Mouse (Mus musculus) neural tube, embryonic 14.5 days (tissue): ENCODE results near the gene Abca17. TPM values are rescaled to one million over a fixed set of nuclear protein-coding genes. Genes with fewer than 3 reads are reported as not detected.

ENCODE experiments used
- ATAC-seq: fragments of 200-750 bp; cut with Nextera tagmentation; 2 replicates; pipeline ENCODE4 v1.8.0; 2017; ENCODE audit warnings: low read depth, mild to moderate bottlenecking, moderate TSS enrichment, moderate library complexity
- H3K27ac ChIP-seq: fragments of 300-500 bp; sonication (generic); 2 replicates; pipeline ENCODE4 v1.5.1; 2014; ENCODE audit warnings: low read depth, mild to moderate bottlenecking, control low read depth, low read length, moderate library complexity, mixed read lengths
- H3K27me3 ChIP-seq: fragments of 300-500 bp; sonication (generic); 2 replicates; pipeline ENCODE4 v1.6.1; 2014; ENCODE audit warnings: low read length; ENCODE audit not compliant: control insufficient read depth, insufficient read depth
- H3K36me3 ChIP-seq: fragments of 300-500 bp; sonication (generic); 2 replicates; pipeline ENCODE4 v1.6.1; 2014; ENCODE audit warnings: low read length, mixed read lengths; ENCODE audit not compliant: control insufficient read depth, insufficient read depth
- H3K4me1 ChIP-seq: fragments of 300-500 bp; sonication (generic); 2 replicates; pipeline ENCODE4 v1.6.1; 2014; ENCODE audit warnings: low read length; ENCODE audit not compliant: control insufficient read depth, insufficient read depth
- H3K4me2 ChIP-seq: fragments of 300-500 bp; sonication (generic); 2 replicates; pipeline ENCODE4 v1.6.1; 2014; ENCODE audit warnings: mild to moderate bottlenecking, low read depth, low read length, control low read depth
- H3K4me3 ChIP-seq: fragments of 300-500 bp; sonication (generic); 2 replicates; pipeline ENCODE4 v1.5.1; 2014; ENCODE audit warnings: low read depth, low read length, control low read depth, mixed read lengths
- H3K9ac ChIP-seq: fragments of 300-500 bp; sonication (generic); replicated peaks from 2 replicates; pipeline ENCODE4 v1.6.1; 2014; ENCODE audit warnings: low read depth, mild to moderate bottlenecking, control low read depth, low read length, mixed read lengths
- H3K9me3 ChIP-seq: fragments of 300-500 bp; sonication (generic); 2 replicates; pipeline ENCODE4 v1.6.1; 2016; ENCODE audit warnings: low read length; ENCODE audit not compliant: control insufficient read depth
- WGBS: fragments of 180-500 bp; shearing (Covaris S2); extraction: QIAGEN DNeasy Blood & Tissue Kit; methylation state at CpG from one replicate; pipeline ENCODE4 v1.1.7; 2014; 5-methylcytosine and 5-hydroxymethylcytosine counted together
- microRNA-seq: library from miRNA; unstranded; fragments of <30 nt; microRNA quantifications from one replicate; pipeline ENCODE4, GENCODE M21; 2016
- polyA plus RNA-seq: library from polyadenylated mRNA; unstranded; fragments of >200 nt; fragmentation: Nextera tagmentation; extraction: Ambion mirVana; gene quantifications from 2 replicates; pipeline ENCODE4 v1.2.1, GENCODE M21; 2014

The Abca17 gene
- polyA plus RNA-seq, 1 experiment from 2014 or later = 0.87 TPM

GRCm38 (mm10) chr17:24220435-24221411, 130.1 kb downstream of the Abca17 start, which contains the start of gene Tedc2:
Tedc2 (minus strand) TSS chr17:24220851.
- no peaks in the 10 kb centered on the region for H3K27me3 ChIP-seq
- H3K4me3 ChIP-seq = peak within 1 kb of the TSS; percentile 75
- H3K4me2 ChIP-seq = peak within 1 kb of the TSS; percentile 69
- H3K9ac ChIP-seq = peak within 1 kb of the TSS; percentile 66
- H3K9me3 ChIP-seq = no peaks in the 10 kb centered on the region
- peak; percentile 95 for ATAC-seq
- WGBS = 5% methylated on average over 41 of the region's 41 CpGs
- peaks cover 15% of the 10 kb centered on the region for H3K36me3 ChIP-seq
- H3K27ac ChIP-seq = peak within 1 kb of the TSS; percentile 52; the same call in 1 of the 2 replicates
- H3K4me1 ChIP-seq = peaks cover 8% of the 10 kb centered on the region

- H3K27me3 ChIP-seq = no peaks in the 10 kb centered on the region
- H3K9ac ChIP-seq = no peak overlapping the region
- peaks cover 12% of the 10 kb centered on the region for H3K36me3 ChIP-seq
- H3K27ac ChIP-seq = no peak overlapping the region
- H3K4me3 ChIP-seq = no peak overlapping the region
- 66% methylated on average over 4 of the region's 4 CpGs for WGBS
- peaks cover 11% of the 10 kb centered on the region for H3K4me1 ChIP-seq
- no peak overlapping the region for H3K4me2 ChIP-seq
- H3K9me3 ChIP-seq = no peaks in the 10 kb centered on the region
- ATAC-seq = no peak
These were observed 134.0 kb downstream of the Abca17 start for GRCm38 (mm10) chr17:24216836-24217235.

Small RNAs within 50 kb of the gene (microRNA-seq; reads per million reads assigned to microRNA genes)
- gene Gm24427 = not detected
- 1.1 reads per million for gene Mir5134
- not detected for gene Mir6965

Other genes starting within 250 kb of the Abca17 start
- gene Pdpk1, start 200.1 kb downstream of the Abca17 start, polyA plus RNA-seq = 80.5 and 83.9 TPM in 2 replicates
- gene Amdhd2, start 187.3 kb downstream of the Abca17 start, polyA plus RNA-seq = 28.8 and 31.6 TPM in 2 replicates
- gene Atp6v0c, start 181.4 kb downstream of the Abca17 start, polyA plus RNA-seq = 1,444 and 1,794 TPM in 2 replicates
- 29.2 and 34.7 TPM in 2 replicates for gene Tbc1d24, start 145.5 kb downstream of the Abca17 start, polyA plus RNA-seq
- gene Ntn3, start 141.5 kb downstream of the Abca17 start, polyA plus RNA-seq = 5.0 and 5.3 TPM in 2 replicates
- gene Tedc2, start 130.2 kb downstream of the Abca17 start, polyA plus RNA-seq = 10.0 and 11.2 TPM in 2 replicates
- gene Ccnf, start 99.6 kb downstream of the Abca17 start, polyA plus RNA-seq = 7.0 and 11.1 TPM in 2 replicates
- gene Abca3, start 882 bp upstream of the Abca17 start, polyA plus RNA-seq = 33.0 and 37.1 TPM in 2 replicates
- gene Rnps1, start 63.5 kb upstream of the Abca17 start, polyA plus RNA-seq = 285 and 287 TPM in 2 replicates
- 44.2 and 49.9 TPM in 2 replicates for gene Eci1, start 75.6 kb upstream of the Abca17 start, polyA plus RNA-seq
- gene Dnase1l2, start 92.0 kb upstream of the Abca17 start, polyA plus RNA-seq = 6.5 and 7.5 TPM in 2 replicates
- 34.6 and 36.9 TPM in 2 replicates for gene E4f1, start 119.2 kb upstream of the Abca17 start, polyA plus RNA-seq
- 73.3 and 75.4 TPM in 2 replicates for gene Pgp, start 119.3 kb upstream of the Abca17 start, polyA plus RNA-seq
- 0.68 TPM in 1 of 2 replicates, not detected in the other for gene Bricd5, start 122.8 kb upstream of the Abca17 start, polyA plus RNA-seq
- gene Mlst8, start 128.0 kb upstream of the Abca17 start, polyA plus RNA-seq = 36.2 and 38.0 TPM in 2 replicates
- 44.9 and 52.2 TPM in 2 replicates for gene Caskin1, start 137.5 kb upstream of the Abca17 start, polyA plus RNA-seq
- gene Traf7, start 176.9 kb upstream of the Abca17 start, polyA plus RNA-seq = 74.2 and 76.6 TPM in 2 replicates
- 1.8 and 5.7 TPM in 2 replicates for gene Rab26, start 183.1 kb upstream of the Abca17 start, polyA plus RNA-seq
- gene Pkd1, start 198.8 kb upstream of the Abca17 start, polyA plus RNA-seq = 30.8 and 37.5 TPM in 2 replicates